Mouse (Mus musculus) lung, postnatal 0 days (tissue): Measurements from ENCODE around the gene Kcnh1.

Source experiments
- CTCF ChIP-seq: IDR thresholded peaks from 2 replicates; pipeline ENCODE4 v1.5.1; 2016; ENCODE audit warnings: antibody characterized with exemption, mild to moderate bottlenecking
- EP300 ChIP-seq: IDR thresholded peaks from 2 replicates; pipeline ENCODE4 v1.6.1; 2016; ENCODE audit warnings: antibody characterized with exemption, mild to moderate bottlenecking, control low read depth

GRCm38 (mm10) chr1:192295902-192296301, 105.3 kb downstream of the Kcnh1 start:
- no peak for TF ChIP-seq CTCF
- no peak for TF ChIP-seq EP300
